Mouse (Mus musculus) intestine, embryonic 14.5 days (tissue): ENCODE results near the gene Cfdp1. TPM values are rescaled to one million over a fixed set of nuclear protein-coding genes. Genes with fewer than 3 reads are reported as not detected.

Experiments
- ATAC-seq: fragments of 200-750 bp; cut with Nextera tagmentation; replicated peaks from 2 replicates; pipeline ENCODE4 v1.8.0; 2017; ENCODE audit warnings: low read depth, moderate number of reproducible peaks, moderate TSS enrichment, moderate library complexity; ENCODE audit not compliant: low FRiP score, low TSS enrichment
- DNase-seq: peaks from one replicate; pipeline ENCODE4 v3.0.0-alpha.2; 2018; ENCODE audit warnings: low spot score
- H3K27ac ChIP-seq: fragments of 300-500 bp; sonication (generic); 2 replicates; pipeline ENCODE4 v1.5.1; 2014; ENCODE audit warnings: low read depth, mild to moderate bottlenecking, control low read depth
- H3K27me3 ChIP-seq: fragments of 300-500 bp; sonication (generic); replicated peaks from 2 replicates; pipeline ENCODE4 v1.6.1; 2014; ENCODE audit warnings: low read length, control low read depth; ENCODE audit not compliant: control insufficient read depth, insufficient read depth
- H3K36me3 ChIP-seq: fragments of 300-500 bp; sonication (generic); 2 replicates; pipeline ENCODE4 v1.6.1; 2014; ENCODE audit warnings: low read length, control low read depth; ENCODE audit not compliant: control insufficient read depth, insufficient read depth
- H3K4me1 ChIP-seq: fragments of 300-500 bp; sonication (generic); replicated peaks from 2 replicates; pipeline ENCODE4 v1.6.1; 2014; ENCODE audit warnings: low read length, control low read depth, mixed read lengths; ENCODE audit not compliant: control insufficient read depth, insufficient read depth
- H3K4me2 ChIP-seq: fragments of 300-500 bp; sonication (generic); 2 replicates; pipeline ENCODE4 v1.6.1; 2014; ENCODE audit warnings: low read length
- H3K4me3 ChIP-seq: fragments of 300-500 bp; sonication (generic); 2 replicates; pipeline ENCODE4 v1.5.1; 2014; ENCODE audit warnings: low read depth, low read length, control low read depth, mixed read lengths
- H3K9ac ChIP-seq: fragments of 300-500 bp; sonication (generic); 2 replicates; pipeline ENCODE4 v1.6.1; 2014; ENCODE audit warnings: mild to moderate bottlenecking, low read length
- H3K9me3 ChIP-seq: fragments of 300-500 bp; sonication (generic); 2 replicates; pipeline ENCODE4 v1.6.1; 2016; ENCODE audit warnings: low read length, control low read depth; ENCODE audit not compliant: control insufficient read depth
- WGBS: fragments of 180-500 bp; shearing (Covaris S2); extraction: QIAGEN DNeasy Blood & Tissue Kit; methylation state at CpG from one replicate; pipeline ENCODE4 v1.1.7; 2014; 5-methylcytosine and 5-hydroxymethylcytosine counted together
- polyA plus RNA-seq: library from polyadenylated mRNA; unstranded; fragments of >200 nt; fragmentation: Nextera tagmentation; extraction: Ambion mirVana; gene quantifications from 2 replicates; pipeline ENCODE4 v1.2.1, GENCODE M21; 2014

The Cfdp1 gene
- polyA plus RNA-seq, 1 experiment from 2014 or later, result 166 TPM

DNA sequence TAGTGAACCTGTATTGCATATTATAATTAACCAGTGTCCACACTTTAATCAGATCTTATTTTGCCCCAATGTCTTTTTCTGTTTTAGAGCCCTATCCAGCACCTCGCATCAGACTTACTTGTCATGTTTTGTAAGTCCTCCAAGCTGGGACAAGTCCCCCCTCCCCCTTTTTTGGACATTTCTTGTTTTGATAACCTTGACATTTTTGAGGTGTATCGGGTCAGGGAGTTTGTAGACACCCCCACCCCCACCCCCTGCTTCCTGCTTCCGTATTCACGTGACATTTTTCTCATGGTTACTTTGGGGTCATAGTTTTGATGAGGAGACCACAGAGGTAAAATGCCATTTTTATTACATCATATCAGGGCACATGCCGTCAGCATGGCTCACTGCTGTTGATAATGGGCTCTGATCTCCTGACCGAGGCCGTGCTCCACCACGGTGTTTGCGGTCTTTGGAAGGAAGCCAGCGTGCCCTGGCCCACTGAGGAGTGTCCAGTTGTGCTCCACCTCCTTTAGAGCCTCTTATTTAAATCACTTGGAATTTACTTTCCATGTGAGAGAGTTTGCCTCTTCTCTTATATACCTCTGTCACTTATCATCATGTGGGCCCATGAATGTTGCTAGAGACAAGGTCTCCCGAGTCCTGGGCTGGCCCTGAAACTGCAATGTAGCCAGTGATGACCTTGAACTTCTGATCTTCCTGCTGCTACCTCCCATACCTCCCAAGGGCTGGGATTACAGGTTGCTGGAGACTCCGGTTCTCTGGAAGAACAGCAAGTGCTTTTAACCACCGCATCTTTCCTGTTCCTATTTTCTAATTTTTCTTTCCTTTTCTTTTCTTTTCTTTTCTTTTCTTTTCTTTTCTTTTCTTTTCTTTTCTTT is 107.3 kb downstream of the Cfdp1 start:
- H3K4me3 ChIP-seq, result no peak overlapping the region
- H3K9ac ChIP-seq, result no peak overlapping the region
- H3K27me3 ChIP-seq, result no peaks in the 10 kb centered on the region
- WGBS, result 70% methylated on average over 13 of the region's 13 CpGs
- ATAC-seq (no peak), DNase-seq (no peak)
- H3K4me1 ChIP-seq, result peaks cover 39% of the 10 kb centered on the region
- no peaks in the 10 kb centered on the region for H3K36me3 ChIP-seq
- H3K27ac ChIP-seq, result peak overlapping the region; percentile 90
- no peaks in the 10 kb centered on the region for H3K9me3 ChIP-seq
- no peak overlapping the region for H3K4me2 ChIP-seq

DNA sequence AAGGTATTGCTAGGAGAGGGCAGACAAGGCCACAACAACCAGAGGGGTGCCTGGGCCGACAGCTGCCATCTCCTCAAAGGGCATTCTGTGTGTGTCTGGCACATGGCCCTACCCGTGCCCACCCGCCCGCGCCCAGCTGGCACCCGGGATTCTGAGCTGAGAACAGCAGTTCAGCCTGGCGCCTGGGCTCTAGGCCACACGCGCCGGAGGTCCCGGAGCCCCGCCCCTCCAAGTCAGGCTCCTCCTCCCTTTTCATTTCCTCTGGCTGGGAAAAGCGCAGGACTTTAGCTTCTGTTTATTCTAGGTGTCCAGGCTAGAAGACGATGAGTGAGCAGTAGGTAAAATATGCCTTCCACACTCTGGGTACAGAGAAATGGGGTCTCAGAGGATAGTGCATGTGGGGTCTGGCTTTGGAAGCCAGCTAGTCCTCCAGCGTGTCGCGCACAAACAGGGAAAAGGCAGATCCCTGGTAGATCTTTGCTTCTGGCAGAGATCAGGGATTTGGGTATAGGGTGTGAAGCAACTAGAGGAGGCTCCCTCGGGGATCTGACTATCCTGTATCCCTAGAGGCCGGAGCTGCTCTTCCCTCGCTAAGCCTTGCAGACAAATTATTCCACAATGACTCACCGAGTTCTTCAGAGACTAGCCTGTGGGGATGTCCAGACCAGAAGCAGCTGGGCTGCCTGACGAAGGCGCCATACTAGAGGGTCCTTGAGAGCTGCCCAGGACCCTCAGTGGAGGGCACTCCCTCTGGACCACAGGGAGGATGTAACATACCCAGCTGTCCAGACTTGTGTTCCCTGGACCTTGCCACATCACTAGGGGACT is 108.3 kb downstream of the Cfdp1 start:
- Histone ChIP-seq H3K4me1 (peaks cover 49% of the 10 kb centered on the region), H3K4me3 (peak overlapping the region; percentile 16), H3K9me3 (no peaks in the 10 kb centered on the region), H3K4me2 (peak overlapping the region; percentile 51), H3K27ac (peak overlapping the region; percentile 90), H3K9ac (0 out of 2 replicates have a peak overlapping the region, but pooled peaks have one; percentile 7), H3K27me3 (no peaks in the 10 kb centered on the region), H3K36me3 (no peaks in the 10 kb centered on the region)
- DNase-seq (peak; percentile 84), ATAC-seq (peak; percentile 47)
- WGBS, result 3% methylated on average over 23 of the region's 23 CpGs

- Histone ChIP-seq H3K9ac (0 out of 2 replicates have a peak overlapping the region, but pooled peaks have one; percentile 7), H3K4me1 (peaks cover 55% of the 10 kb centered on the region), H3K27me3 (no peaks in the 10 kb centered on the region), H3K36me3 (no peaks in the 10 kb centered on the region), H3K4me3 (no peak overlapping the region), H3K27ac (peak overlapping the region; percentile 90), H3K9me3 (no peaks in the 10 kb centered on the region), H3K4me2 (peak overlapping the region; percentile 51)
- 53% methylated on average over 5 of the region's 5 CpGs for WGBS
- no peak for ATAC-seq
- DNase-seq, result no peak
Observed at GRCm38 (mm10) chr8:111745086-111745485, 109.0 kb downstream of the Cfdp1 start.

- ATAC-seq, result peak; percentile 53
Observed at GRCm38 (mm10) chr8:111743792-111744696, 110.0 kb downstream of the Cfdp1 start, which contains the start of gene Bcar1. Bcar1 (minus strand) TSS chr8:111743809.

DNA sequence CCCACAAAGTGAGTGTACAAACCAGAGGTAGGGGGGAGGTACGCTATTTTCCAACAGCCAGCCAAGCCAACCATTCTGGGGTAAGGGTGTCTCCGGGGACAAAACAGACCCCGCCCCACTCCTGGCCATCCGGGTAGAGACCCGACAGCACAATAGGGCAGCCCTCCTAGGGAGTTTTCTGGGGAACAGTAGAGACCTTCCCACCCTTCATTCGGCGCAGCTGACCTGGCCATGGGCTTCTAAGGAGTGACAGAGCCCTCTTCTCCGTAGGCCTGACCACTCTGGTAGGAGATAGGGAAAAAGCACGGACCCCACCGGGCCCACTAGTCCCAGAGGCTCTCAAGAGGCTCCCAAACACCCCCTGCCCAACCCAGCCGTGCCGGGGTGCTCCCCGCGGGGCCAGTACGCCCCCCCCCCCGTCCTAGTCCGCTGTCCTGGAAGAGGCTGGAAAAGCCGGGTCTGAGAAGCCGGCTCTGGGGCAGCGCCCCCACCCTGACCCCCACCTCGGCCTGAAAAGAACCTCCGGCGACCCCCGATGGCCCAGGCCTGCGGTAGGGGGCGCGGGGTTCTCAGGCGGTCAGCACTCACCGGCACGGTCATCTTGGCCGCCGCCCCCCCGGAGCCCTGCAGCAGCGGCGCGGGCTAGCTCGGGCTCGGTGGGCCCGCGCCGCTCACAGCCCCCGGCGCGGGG is 110.8 kb downstream of the Cfdp1 start:
- WGBS, result 0% methylated on average over 35 of the region's 44 CpGs
- Histone ChIP-seq H3K36me3 (no peaks in the 10 kb centered on the region), H3K4me1 (peaks cover 69% of the 10 kb centered on the region), H3K9me3 (no peaks in the 10 kb centered on the region), H3K4me3 (peak overlapping the region; percentile 86), H3K4me2 (peak overlapping the region; percentile 81), H3K27ac (peak overlapping the region; percentile 78), H3K27me3 (no peaks in the 10 kb centered on the region), H3K9ac (peak overlapping the region; percentile 91)
- peak; percentile 73 for DNase-seq
- peak; percentile 7 for ATAC-seq

More at GRCm38 (mm10) chr8:111743792-111744696, 110.0 kb downstream of the Cfdp1 start, which contains the start of gene Bcar1:
- Histone ChIP-seq H3K4me2 (peak within 1 kb of the TSS; percentile 81), H3K36me3 (no peaks in the 10 kb centered on the region), H3K27ac (peak within 1 kb of the TSS; percentile 78), H3K4me3 (peak within 1 kb of the TSS; percentile 86), H3K9me3 (no peaks in the 10 kb centered on the region), H3K27me3 (no peaks in the 10 kb centered on the region), H3K9ac (peak within 1 kb of the TSS; percentile 91), H3K4me1 (peaks cover 66% of the 10 kb centered on the region)
- DNase-seq, result peak; percentile 93
- WGBS, result 10% methylated on average over 35 of the region's 40 CpGs

- H3K36me3 ChIP-seq, result 0 out of 2 replicates have a peak, but pooled peaks cover under 1% of the 10 kb centered on the region
- H3K27ac ChIP-seq, result no peak overlapping the region
- peak overlapping the region; percentile 91 for H3K9ac ChIP-seq
- H3K4me3 ChIP-seq, result peak overlapping the region; percentile 86
- no peaks in the 10 kb centered on the region for H3K9me3 ChIP-seq
- peak; percentile 58 for DNase-seq
- no peak for ATAC-seq
- H3K4me2 ChIP-seq, result peak overlapping the region; percentile 81
- no peaks in the 10 kb centered on the region for H3K27me3 ChIP-seq
- 24% methylated on average over 11 of the region's 11 CpGs for WGBS
- peaks cover 69% of the 10 kb centered on the region for H3K4me1 ChIP-seq
Observed at GRCm38 (mm10) chr8:111742261-111743037, 111.6 kb downstream of the Cfdp1 start.

GRCm38 (mm10) chr8:111741556-111741955 is 112.5 kb downstream of the Cfdp1 start:
- WGBS, result 77% methylated on average over 6 of the region's 6 CpGs

More at GRCm38 (mm10) chr8:111741556-111741955, 112.5 kb downstream of the Cfdp1 start:
- Histone ChIP-seq H3K4me3 (no peak overlapping the region), H3K27ac (0 out of 2 replicates have a peak overlapping the region, but pooled peaks have one; percentile 23), H3K4me2 (peak overlapping the region; percentile 81), H3K4me1 (peaks cover 71% of the 10 kb centered on the region), H3K9ac (peak overlapping the region; percentile 91; the same call in 1 of the 2 replicates), H3K27me3 (no peaks in the 10 kb centered on the region), H3K9me3 (no peaks in the 10 kb centered on the region), H3K36me3 (0 out of 2 replicates have a peak, but pooled peaks cover 3% of the 10 kb centered on the region)
- DNase-seq (no peak), ATAC-seq (no peak)
